Mouse (Mus musculus) midbrain, embryonic 16.5 days (tissue): ENCODE data around the gene Ldlrad1. TPM values are rescaled to one million over a fixed set of nuclear protein-coding genes. Genes with fewer than 3 reads are reported as not detected.

Experiments used
- ATAC-seq: fragments of 200-750 bp; cut with Nextera tagmentation; 2 replicates; pipeline ENCODE4 v1.8.0; 2017; ENCODE audit warnings: moderate TSS enrichment
- H3K27ac ChIP-seq: fragments of 300-500 bp; sonication (generic); 2 replicates; pipeline ENCODE4 v1.5.1; 2014; ENCODE audit warnings: mild to moderate bottlenecking, low read length, mixed read lengths
- H3K27me3 ChIP-seq: fragments of 300-500 bp; sonication (generic); 2 replicates; pipeline ENCODE4 v1.6.1; 2014; ENCODE audit warnings: low read depth, low read length, mixed read lengths; ENCODE audit not compliant: control insufficient read depth, insufficient read depth
- H3K36me3 ChIP-seq: fragments of 300-500 bp; sonication (generic); 2 replicates; pipeline ENCODE4 v1.6.1; 2014; ENCODE audit warnings: mild to moderate bottlenecking, low read length, moderate library complexity, mixed read lengths; ENCODE audit not compliant: control insufficient read depth, insufficient read depth
- H3K4me1 ChIP-seq: fragments of 300-500 bp; sonication (generic); 2 replicates; pipeline ENCODE4 v1.6.1; 2014; ENCODE audit warnings: mild to moderate bottlenecking, low read length, mixed read lengths; ENCODE audit not compliant: control insufficient read depth, insufficient read depth
- H3K4me2 ChIP-seq: fragments of 300-500 bp; sonication (generic); 2 replicates; pipeline ENCODE4 v1.6.1; 2014; ENCODE audit warnings: mild to moderate bottlenecking, low read length, mixed read lengths
- H3K4me3 ChIP-seq: fragments of 300-500 bp; sonication (generic); 2 replicates; pipeline ENCODE4 v1.5.1; 2014; ENCODE audit warnings: low read depth, mild to moderate bottlenecking, low read length, moderate library complexity, mixed read lengths
- H3K9ac ChIP-seq: fragments of 300-500 bp; sonication (generic); 2 replicates; pipeline ENCODE4 v1.6.1; 2014; ENCODE audit warnings: low read depth, low read length, mixed read lengths
- H3K9me3 ChIP-seq: fragments of 300-500 bp; sonication (generic); replicated peaks from 2 replicates; pipeline ENCODE4 v1.6.1; 2014; ENCODE audit warnings: mild to moderate bottlenecking, low read length, mixed read lengths; ENCODE audit not compliant: control insufficient read depth, poor library complexity, severe bottlenecking
- WGBS: fragments of 180-500 bp; shearing (Covaris S2); extraction: QIAGEN DNeasy Blood & Tissue Kit; methylation state at CpG from one replicate; pipeline ENCODE4 v1.1.7; 2014; 5-methylcytosine and 5-hydroxymethylcytosine counted together
- polyA plus RNA-seq: library from polyadenylated mRNA; unstranded; fragments of >200 nt; fragmentation: Nextera tagmentation; extraction: Ambion mirVana; gene quantifications from 2 replicates; pipeline ENCODE4 v1.2.1, GENCODE M21; 2015

Ldlrad1 gene
- polyA plus RNA-seq, 1 experiment from 2014 or later: not detected

DNA sequence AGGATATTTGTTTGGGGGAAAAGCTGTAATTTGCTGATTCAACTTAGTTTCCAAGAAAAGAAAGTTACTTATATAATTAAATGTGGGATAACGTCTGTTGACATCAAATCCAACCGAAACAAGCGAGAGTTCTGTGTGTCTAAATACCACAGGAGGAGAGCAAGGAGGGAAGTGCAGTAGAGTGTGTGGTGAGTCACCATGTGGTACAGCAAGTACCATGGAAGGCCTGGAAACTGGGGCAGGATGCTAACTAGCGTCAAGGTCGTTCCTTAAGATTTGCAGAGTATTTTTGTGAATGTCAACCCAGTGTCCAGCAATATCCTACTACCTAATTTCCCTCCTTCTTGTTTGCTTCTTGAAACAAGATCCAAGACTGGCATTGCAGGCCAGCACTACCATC, 10.9 kb upstream of the Ldlrad1 start:
- Histone ChIP-seq H3K27me3 (no peaks in the 10 kb centered on the region), H3K36me3 (peaks cover 52% of the 10 kb centered on the region), H3K27ac (no peak overlapping the region), H3K9me3 (no peaks in the 10 kb centered on the region), H3K4me3 (no peak overlapping the region), H3K4me1 (no peaks in the 10 kb centered on the region), H3K9ac (no peak overlapping the region), H3K4me2 (no peak overlapping the region)
- 99% methylated on average over 5 of the region's 5 CpGs for WGBS
- no peak for ATAC-seq

DNA sequence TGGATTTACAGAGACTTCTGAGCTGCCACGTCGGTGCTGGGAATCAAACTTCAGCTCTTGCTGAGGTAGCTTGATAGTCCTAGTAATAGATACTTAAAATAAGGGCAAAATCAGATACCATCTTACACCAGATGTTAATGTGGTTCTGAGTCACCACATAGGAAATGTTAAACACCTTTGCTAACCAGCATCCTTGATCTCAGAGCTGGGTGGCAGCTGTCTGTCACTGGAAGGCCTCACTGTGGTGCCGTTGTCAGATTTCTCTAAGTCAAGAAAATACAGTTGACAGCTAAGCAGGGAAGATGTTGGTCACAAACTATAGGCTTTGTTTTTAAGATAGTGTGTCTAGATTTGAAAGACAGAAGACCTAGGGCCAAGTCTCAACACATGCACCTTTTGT, 7.2 kb upstream of the Ldlrad1 start:
- H3K4me1 ChIP-seq: no peaks in the 10 kb centered on the region
- H3K4me3 ChIP-seq: no peak overlapping the region
- 96% methylated on average over 3 of the region's 3 CpGs for WGBS
- H3K36me3 ChIP-seq: peaks cover 39% of the 10 kb centered on the region
- H3K27me3 ChIP-seq: no peaks in the 10 kb centered on the region
- no peak overlapping the region for H3K4me2 ChIP-seq
- no peak for ATAC-seq
- no peak overlapping the region for H3K27ac ChIP-seq
- no peak overlapping the region for H3K9ac ChIP-seq
- H3K9me3 ChIP-seq: no peaks in the 10 kb centered on the region

- Histone ChIP-seq H3K27me3 (no peaks in the 10 kb centered on the region), H3K36me3 (peaks cover 32% of the 10 kb centered on the region), H3K9ac (no peak overlapping the region), H3K4me2 (no peak overlapping the region), H3K9me3 (no peaks in the 10 kb centered on the region), H3K27ac (no peak overlapping the region), H3K4me3 (no peak overlapping the region), H3K4me1 (no peaks in the 10 kb centered on the region)
- ATAC-seq: no peak
- WGBS: 91% methylated on average over 7 of the region's 7 CpGs
Measured at GRCm38 (mm10) chr4:107203001-107203400, 6.0 kb upstream of the Ldlrad1 start.

- H3K36me3 ChIP-seq: peaks cover 8% of the 10 kb centered on the region
Measured at GRCm38 (mm10) chr4:107207016-107207415, 2.0 kb upstream of the Ldlrad1 start.

DNA sequence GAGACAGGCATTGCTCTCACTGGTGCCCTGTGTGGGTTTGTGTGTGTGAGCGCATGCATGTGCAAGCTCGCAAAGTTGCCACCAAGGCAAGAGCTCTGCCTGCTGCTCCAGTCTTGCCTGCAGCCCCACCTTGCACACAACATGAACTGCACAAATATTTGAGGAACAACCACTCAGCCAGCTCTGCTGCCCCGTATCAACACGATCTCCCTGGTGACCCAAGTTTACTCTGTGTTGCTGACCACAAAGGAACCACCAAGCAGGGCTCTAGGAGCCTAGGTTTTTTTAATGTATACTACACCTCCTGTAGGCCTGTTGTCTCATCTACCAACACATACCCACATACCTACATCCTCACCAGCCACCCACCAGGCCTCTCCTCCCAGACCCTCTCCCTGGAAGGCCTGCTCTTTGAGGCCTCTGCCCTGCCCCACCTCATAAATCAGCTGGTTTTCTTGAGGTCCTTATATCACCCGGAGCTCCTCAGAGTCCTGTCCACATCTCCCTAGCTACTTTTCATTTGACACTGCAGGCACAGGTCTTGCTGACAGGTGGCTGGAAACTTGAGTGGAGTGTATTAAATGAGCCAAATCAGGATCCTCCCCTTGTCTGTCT, 1.6 kb downstream of the Ldlrad1 start:
- WGBS: 83% methylated on average over 5 of the region's 5 CpGs
- Histone ChIP-seq H3K36me3 (no peaks in the 10 kb centered on the region), H3K27ac (no peak overlapping the region), H3K27me3 (no peaks in the 10 kb centered on the region), H3K4me3 (no peak overlapping the region), H3K9me3 (no peaks in the 10 kb centered on the region), H3K9ac (no peak overlapping the region), H3K4me1 (no peaks in the 10 kb centered on the region), H3K4me2 (no peak overlapping the region)
- no peak for ATAC-seq

More at GRCm38 (mm10) chr4:107207016-107207415, 2.0 kb upstream of the Ldlrad1 start:
- Histone ChIP-seq H3K9me3 (no peaks in the 10 kb centered on the region), H3K9ac (no peak overlapping the region), H3K27me3 (no peaks in the 10 kb centered on the region), H3K4me1 (no peaks in the 10 kb centered on the region), H3K4me3 (no peak overlapping the region), H3K4me2 (no peak overlapping the region), H3K27ac (no peak overlapping the region)
- WGBS: 98% methylated on average over 2 of the region's 2 CpGs
- ATAC-seq: no peak

DNA sequence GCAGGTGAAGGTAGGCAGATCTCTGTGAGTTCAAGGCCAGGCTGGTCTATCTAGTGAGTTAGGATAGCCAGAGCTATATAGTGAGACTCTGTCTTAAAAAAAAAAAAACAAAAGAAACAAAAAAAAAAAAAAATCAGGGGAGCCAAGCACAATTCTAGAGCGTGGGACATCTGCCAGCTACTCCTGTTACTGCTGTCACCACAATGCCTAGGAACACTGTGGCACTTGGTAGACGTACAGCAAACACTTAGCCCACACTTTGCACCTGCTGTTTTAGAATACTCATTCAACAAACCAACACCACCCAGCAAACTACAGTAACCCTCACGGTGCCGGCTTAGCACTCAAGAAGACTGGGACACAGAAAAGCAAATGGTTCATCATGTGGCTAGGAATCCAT, 2.5 kb downstream of the Ldlrad1 start:
- 70% methylated on average over 4 of the region's 4 CpGs for WGBS
- Histone ChIP-seq H3K9me3 (no peaks in the 10 kb centered on the region), H3K27ac (no peak overlapping the region), H3K4me3 (no peak overlapping the region), H3K27me3 (no peaks in the 10 kb centered on the region), H3K9ac (no peak overlapping the region), H3K4me2 (no peak overlapping the region), H3K36me3 (no peaks in the 10 kb centered on the region), H3K4me1 (no peaks in the 10 kb centered on the region)
- no peak for ATAC-seq

DNA sequence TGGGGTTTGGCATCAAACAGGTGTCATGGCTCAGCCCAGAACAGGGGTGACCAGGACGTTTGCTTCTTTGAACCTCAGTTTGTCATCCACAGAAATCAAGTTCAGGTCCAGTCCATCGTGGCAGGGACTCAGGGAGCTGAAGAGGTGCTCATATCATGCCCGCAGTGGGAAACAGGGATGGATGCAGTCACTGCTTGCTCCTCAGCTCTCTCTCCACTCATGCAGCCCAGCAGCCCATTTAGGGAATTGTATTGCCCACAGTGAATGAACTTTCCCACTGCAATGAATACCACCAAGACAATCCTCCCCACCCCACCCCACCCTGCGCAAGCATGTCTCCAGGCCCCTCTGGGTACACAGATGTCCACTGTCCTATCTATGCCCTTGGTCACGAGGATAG, 3.0 kb downstream of the Ldlrad1 start:
- WGBS: 86% methylated on average over 5 of the region's 5 CpGs
- no peaks in the 10 kb centered on the region for H3K9me3 ChIP-seq
- no peak for ATAC-seq

GRCm38 (mm10) chr4:107213279-107214011, 4.5 kb downstream of the Ldlrad1 start:
- Histone ChIP-seq H3K9ac (no peak overlapping the region), H3K9me3 (no peaks in the 10 kb centered on the region), H3K27me3 (no peaks in the 10 kb centered on the region), H3K27ac (no peak overlapping the region), H3K4me2 (no peak overlapping the region), H3K4me1 (no peaks in the 10 kb centered on the region), H3K36me3 (no peaks in the 10 kb centered on the region), H3K4me3 (no peak overlapping the region)
- 78% methylated on average over 12 of the region's 12 CpGs for WGBS
- no peak for ATAC-seq

More for the DNA sequence above, 3.0 kb downstream of the Ldlrad1 start:
- H3K9ac ChIP-seq: no peak overlapping the region
- no peak overlapping the region for H3K4me2 ChIP-seq
- no peaks in the 10 kb centered on the region for H3K36me3 ChIP-seq
- no peaks in the 10 kb centered on the region for H3K27me3 ChIP-seq
- no peak overlapping the region for H3K4me3 ChIP-seq
- no peaks in the 10 kb centered on the region for H3K4me1 ChIP-seq
- H3K27ac ChIP-seq: no peak overlapping the region

- WGBS: 87% methylated on average over 9 of the region's 9 CpGs
- Histone ChIP-seq H3K4me3 (no peak overlapping the region), H3K36me3 (no peaks in the 10 kb centered on the region), H3K4me1 (no peaks in the 10 kb centered on the region), H3K4me2 (no peak overlapping the region), H3K9me3 (no peaks in the 10 kb centered on the region), H3K9ac (no peak overlapping the region), H3K27ac (no peak overlapping the region), H3K27me3 (no peaks in the 10 kb centered on the region)
- no peak for ATAC-seq
Measured at GRCm38 (mm10) chr4:107217574-107217973, 8.6 kb downstream of the Ldlrad1 start.
